Mouse (Mus musculus) embryonic stem cell, embryonic (primary cell): ENCODE measurements at regions not wholly inside any gene's neighbourhood (a gene's known extent, or its start where the extent isn't known, plus 50 kb on each side); places are given as distances from the start of the nearest gene placed in this dataset.
"Not testable (repeated sequence)": the region's sequence is repeated elsewhere in the genome, so short reads cannot be mapped to it uniquely, and the experiment has no call there.

Experiments used
- CTCF ChIA-PET, 4 experiments: fragments of 300-600 bp in 2 of 4; fragments of 350-600 bp in 2 of 4; sonication (Branson Sonifier 250); formaldehyde crosslinking; loops; one replicate each; lab custom pipeline; 2022; ENCODE audit warnings: inconsistent platforms in 2 of 4; lab: Charles Lee
- POLR2A ChIA-PET, 4 experiments: fragments of 300-600 bp in 2 of 4; fragments of 350-600 bp in 2 of 4; sonication (Branson Sonifier 250); formaldehyde crosslinking; loops; one replicate each; lab custom pipeline; 2022; ENCODE audit warnings: antibody characterized with exemption in 4 of 4, inconsistent platforms in 1 of 4; lab: Charles Lee

DNA sequence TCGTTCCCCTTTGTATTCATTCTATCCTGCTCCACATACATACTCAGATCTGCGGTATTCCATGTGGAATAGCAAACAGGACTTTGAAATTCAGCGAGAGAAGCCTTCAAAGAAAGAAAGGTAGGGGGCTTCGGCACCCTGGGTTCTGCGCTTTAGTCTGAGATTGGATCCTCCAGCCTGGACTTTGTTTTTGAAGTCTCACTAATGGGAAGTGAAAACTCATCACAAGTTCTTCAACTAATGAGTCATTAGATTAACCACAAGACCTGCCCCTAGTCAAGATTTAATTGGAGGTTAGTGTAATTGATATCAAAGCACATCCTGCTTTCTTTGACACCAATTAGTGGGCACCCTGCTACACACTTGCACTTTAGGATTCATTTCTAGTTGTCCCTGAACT is 492.5 kb upstream of the Zfp960 start:
- POLR2A ChIA-PET = no interaction called here
- CTCF ChIA-PET = no interaction called here

DNA sequence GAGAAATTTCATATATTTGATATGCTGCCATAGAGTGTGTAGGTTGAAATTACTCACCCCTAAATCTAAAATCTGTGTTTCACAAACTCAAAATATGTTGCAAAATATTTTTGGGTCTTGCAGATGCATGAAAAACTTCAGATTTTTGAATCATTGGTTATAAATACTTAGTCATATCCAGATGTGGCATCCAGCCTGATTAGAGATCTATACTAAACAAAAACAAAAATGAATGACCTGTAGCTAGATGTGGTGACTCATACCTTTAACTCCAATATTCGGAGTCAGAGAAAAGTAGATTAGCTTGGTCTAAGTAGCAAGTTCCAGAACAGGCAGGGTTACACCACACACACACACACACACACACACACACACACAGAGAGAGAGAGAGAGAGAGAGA is 475.1 kb upstream of the Zfp960 start:
- ChIA-PET POLR2A (no interaction called here), CTCF (no interaction called here)

- ChIA-PET POLR2A (no interaction called here), CTCF (no interaction called here)
Observed at GRCm38 (mm10) chr17:16599671-16600070, 464.2 kb upstream of the Zfp960 start.

- CTCF ChIA-PET = no interaction called here
- POLR2A ChIA-PET = interaction anchor here in 1 of 4 experiments (0.6 kb wide), 1 partner anchor 780 kb away, joined by 3 read pairs; no protein-coding TSS in a partner anchor
Observed at GRCm38 (mm10) chr17:16612405-16612979, 451.4 kb upstream of the Zfp960 start.

GRCm38 (mm10) chr17:16621931-16622556 is 441.9 kb upstream of the Zfp960 start:
- ChIA-PET POLR2A (no interaction called here), CTCF (interaction anchor here in 1 of 4 experiments (0.5 kb wide), 1 partner anchor 56 kb away, joined by 3 read pairs; no protein-coding TSS in a partner anchor)

DNA sequence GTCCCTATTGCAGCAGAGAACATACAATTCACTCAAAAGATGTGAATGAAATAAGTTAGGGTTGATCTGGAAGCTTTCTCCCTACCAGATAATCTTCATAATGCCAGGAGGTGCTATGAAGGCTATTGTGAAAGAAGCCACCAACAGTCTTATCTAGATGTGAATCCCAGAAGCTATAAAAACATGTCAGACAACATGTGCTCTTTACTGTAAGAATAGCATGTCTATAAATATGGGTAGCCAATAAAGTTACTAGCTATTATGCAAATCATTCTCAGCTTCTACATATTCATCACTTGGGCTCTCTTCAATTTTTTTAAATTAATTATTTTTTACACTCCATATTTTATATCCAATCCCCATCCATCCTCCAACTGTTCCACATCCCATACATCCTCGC is 434.1 kb upstream of the Zfp960 start:
- POLR2A ChIA-PET = no interaction called here

GRCm38 (mm10) chr17:16633426-16633825 is 430.5 kb upstream of the Zfp960 start:
- ChIA-PET CTCF (interaction anchor here in 1 of 4 experiments (0.6 kb wide), 1 partner anchor 1014 kb away, joined by 3 read pairs; no protein-coding TSS in a partner anchor), POLR2A (no interaction called here)

More for the DNA sequence above, 434.1 kb upstream of the Zfp960 start:
- CTCF ChIA-PET = no interaction called here

- POLR2A ChIA-PET = no interaction called here
Observed at GRCm38 (mm10) chr17:16637463-16637862, 426.4 kb upstream of the Zfp960 start.

GRCm38 (mm10) chr17:16647942-16648341 is 416.0 kb upstream of the Zfp960 start:
- POLR2A ChIA-PET = no interaction called here

More at GRCm38 (mm10) chr17:16637463-16637862, 426.4 kb upstream of the Zfp960 start:
- CTCF ChIA-PET = no interaction called here

DNA sequence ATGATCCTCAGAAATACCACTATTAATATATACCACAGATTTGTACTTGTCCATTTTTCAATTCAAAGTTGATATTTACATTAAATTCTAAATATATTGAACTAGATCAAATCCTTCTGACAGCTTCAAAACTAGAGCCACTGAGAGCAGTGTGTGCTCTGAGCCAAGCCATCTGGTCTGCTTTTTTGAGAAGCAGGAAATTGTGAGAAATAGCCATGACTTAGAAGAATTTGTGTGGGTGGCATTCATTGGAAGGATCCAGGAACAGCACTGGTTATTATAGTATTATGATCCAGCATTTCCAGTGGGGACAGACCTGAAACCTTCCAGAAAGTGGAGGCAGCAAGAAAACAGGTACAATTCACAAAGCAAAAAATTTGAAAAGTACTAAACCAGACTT is 398.7 kb upstream of the Zfp960 start:
- ChIA-PET POLR2A (no interaction called here), CTCF (no interaction called here)

More at GRCm38 (mm10) chr17:16647942-16648341, 416.0 kb upstream of the Zfp960 start:
- CTCF ChIA-PET = interaction anchor here in 1 of 4 experiments (0.6 kb wide), 1 partner anchor 328 kb away, joined by 4 read pairs; no protein-coding TSS in a partner anchor

GRCm38 (mm10) chr17:16667606-16668005 is 396.3 kb upstream of the Zfp960 start:
- CTCF ChIA-PET = no interaction called here
- POLR2A ChIA-PET = no interaction called here

DNA sequence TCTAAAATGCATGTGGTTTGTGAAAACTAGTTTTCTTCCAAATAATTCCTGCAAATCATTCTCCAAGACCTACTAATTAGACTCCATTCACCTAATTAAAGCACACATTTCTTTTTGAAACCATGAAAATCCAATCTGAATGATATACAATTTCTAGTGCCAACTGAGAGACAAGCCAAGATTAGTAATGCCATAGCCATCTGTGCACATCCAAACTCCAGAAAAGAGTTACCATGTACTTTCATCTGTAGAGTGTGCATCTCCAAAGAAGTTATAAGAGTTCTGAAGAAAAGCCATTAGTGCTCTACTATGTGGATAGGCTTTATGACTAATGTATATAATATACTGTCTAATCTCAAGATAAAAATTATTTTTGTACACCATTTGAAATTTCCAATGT is 359.7 kb upstream of the Zfp960 start:
- POLR2A ChIA-PET = no interaction called here

GRCm38 (mm10) chr17:16705890-16706289 is 358.0 kb upstream of the Zfp960 start:
- CTCF ChIA-PET = no interaction called here
- POLR2A ChIA-PET = no interaction called here

More for the DNA sequence above, 359.7 kb upstream of the Zfp960 start:
- CTCF ChIA-PET = no interaction called here

DNA sequence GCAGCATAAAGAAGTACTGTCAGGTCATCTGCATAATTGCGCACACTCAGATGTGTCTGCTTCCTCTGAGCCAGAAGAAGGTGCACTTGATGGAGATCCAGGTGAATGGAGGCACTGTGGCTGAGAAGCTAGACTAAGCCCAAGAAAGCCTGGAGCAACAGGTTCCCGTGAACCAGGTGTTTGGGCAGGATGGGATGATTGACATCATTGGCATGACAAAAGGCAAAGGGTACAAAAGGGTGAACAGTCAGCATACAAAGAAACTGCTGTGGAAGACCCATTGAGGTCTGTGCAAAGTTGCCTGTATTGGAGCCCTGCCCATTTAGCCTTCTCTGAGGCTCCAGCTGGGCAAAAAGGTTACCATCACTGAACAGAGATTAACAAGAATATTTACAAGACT is 337.0 kb upstream of the Zfp960 start:
- CTCF ChIA-PET = no interaction called here
- POLR2A ChIA-PET = interaction anchor here in 1 of 4 experiments (1.4 kb wide), 1 partner anchor 8 kb away, joined by 3 read pairs; no protein-coding TSS in a partner anchor

- POLR2A ChIA-PET = no interaction called here
- CTCF ChIA-PET = no interaction called here
Observed at GRCm38 (mm10) chr17:16753090-16753489, 310.8 kb upstream of the Zfp960 start.

GRCm38 (mm10) chr17:16770587-16770986 is 293.3 kb upstream of the Zfp960 start:
- POLR2A ChIA-PET, CTCF ChIA-PET: not testable (repeated sequence)

DNA sequence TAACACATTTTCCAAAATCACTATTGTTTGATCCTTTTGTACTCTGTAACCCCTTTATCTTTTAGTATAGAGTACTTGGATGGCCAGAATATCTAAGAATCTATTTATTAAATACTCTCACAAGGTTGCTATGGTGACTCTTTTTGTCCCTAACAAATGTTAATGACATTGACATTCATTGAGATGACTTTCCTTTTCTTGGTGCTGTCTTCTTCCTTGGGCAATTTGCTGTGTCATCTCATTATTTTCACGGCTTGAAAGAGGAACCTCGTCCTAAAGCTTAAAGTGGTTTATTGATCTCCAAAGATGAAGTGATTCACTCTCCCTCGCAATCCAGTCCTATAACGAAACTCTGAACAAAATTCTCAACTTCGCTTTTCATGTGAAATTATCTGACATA is 265.6 kb upstream of the Zfp960 start:
- ChIA-PET POLR2A (no interaction called here), CTCF (no interaction called here)

GRCm38 (mm10) chr17:16804986-16805385 is 258.9 kb upstream of the Zfp960 start:
- POLR2A ChIA-PET = no interaction called here
- CTCF ChIA-PET = no interaction called here

- CTCF ChIA-PET = no interaction called here
- POLR2A ChIA-PET = no interaction called here
Observed at GRCm38 (mm10) chr17:16818421-16818820, 245.5 kb upstream of the Zfp960 start.

DNA sequence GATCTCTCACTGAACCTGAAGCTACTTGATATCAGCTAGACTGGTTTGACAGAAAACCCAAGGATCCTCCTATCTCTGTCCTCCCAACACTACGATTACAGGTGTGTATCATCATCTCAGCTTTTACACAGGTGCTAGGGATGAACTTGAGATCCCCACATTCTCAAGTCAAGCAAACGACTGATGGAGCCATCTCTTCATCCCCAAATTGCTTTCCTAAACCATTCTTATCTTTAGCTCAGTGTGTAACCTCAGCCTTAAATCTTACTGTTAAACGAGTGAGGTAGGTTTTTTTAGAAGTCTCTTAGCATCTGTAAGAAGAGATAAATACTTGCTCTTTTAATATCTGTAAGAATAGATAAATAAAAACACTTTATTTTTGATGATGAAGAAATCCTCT is 242.2 kb upstream of the Zfp960 start:
- CTCF ChIA-PET = interaction anchor here in 1 of 4 experiments (0.6 kb wide), 1 partner anchor 818 kb away, joined by 4 read pairs; no protein-coding TSS in a partner anchor
- POLR2A ChIA-PET = no interaction called here

DNA sequence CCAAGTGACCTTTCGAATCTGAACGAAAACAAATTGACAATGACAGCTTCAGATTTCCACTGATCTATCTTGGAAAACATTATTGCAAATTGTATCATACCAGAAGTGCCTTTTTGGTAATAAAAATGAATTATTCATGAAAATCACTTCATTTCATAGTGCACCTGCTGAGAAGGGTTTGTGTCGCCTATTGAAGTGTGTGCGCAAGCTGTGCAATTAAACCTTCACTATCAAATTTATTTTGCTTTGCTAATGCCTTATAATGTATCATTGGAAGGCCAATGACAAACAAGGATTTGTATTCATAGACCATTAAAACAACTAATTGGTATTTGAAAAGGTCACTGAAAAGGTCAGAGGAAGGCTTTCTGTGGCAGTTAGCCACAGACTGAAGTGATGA is 224.8 kb upstream of the Zfp960 start:
- CTCF ChIA-PET = no interaction called here
- POLR2A ChIA-PET = no interaction called here
